Mouse (Mus musculus) monocyte, adult 2 months (primary cell): Measurements from ENCODE around the gene Clvs2.

Source experiments
- DNase-seq, 2 experiments: peaks; one replicate each; pipeline ENCODE4 v3.0.0; 2022; ENCODE audit warnings: low spot score in 2 of 2, low read depth in 1 of 2

The Clvs2 gene

GRCm38 (mm10) chr10:33624131-33624879 is at the start of gene Clvs2:
Gene Clvs2 (minus strand): TSS chr10:33624769.
- DNase-seq: no peak

- no peak for DNase-seq
These were observed 28.6 kb upstream of the Clvs2 start for GRCm38 (mm10) chr10:33653142-33653541.

- no peak for DNase-seq
These were observed 985 bp downstream of the Clvs2 start for GRCm38 (mm10) chr10:33623577-33623991.

GRCm38 (mm10) chr10:33622700-33623099 is 1.9 kb downstream of the Clvs2 start:
- no peak for DNase-seq

- no peak for DNase-seq
These were observed 8.4 kb downstream of the Clvs2 start for GRCm38 (mm10) chr10:33616207-33616606.

- DNase-seq: no peak
These were observed 11.4 kb downstream of the Clvs2 start for GRCm38 (mm10) chr10:33613197-33613596.

GRCm38 (mm10) chr10:33592732-33593131 is 31.8 kb downstream of the Clvs2 start:
- no peak for DNase-seq

- no peak for DNase-seq
These were observed 35.8 kb downstream of the Clvs2 start for GRCm38 (mm10) chr10:33588800-33589199.

- DNase-seq: no peak
These were observed 37.5 kb downstream of the Clvs2 start for GRCm38 (mm10) chr10:33587118-33587517.

GRCm38 (mm10) chr10:33558081-33558480 is 66.5 kb downstream of the Clvs2 start:
- DNase-seq: no peak

GRCm38 (mm10) chr10:33540331-33540730 is 84.2 kb downstream of the Clvs2 start:
- no peak for DNase-seq
